Mouse (Mus musculus) heart, adult 9 months (tissue): ENCODE data around the gene Myt1l.

Experiments
- DNase-seq, 2 experiments: peaks; one replicate each; pipeline ENCODE4 v3.0.0; 2022; ENCODE audit warnings: low spot score in 2 of 2

Myt1l gene

DNA sequence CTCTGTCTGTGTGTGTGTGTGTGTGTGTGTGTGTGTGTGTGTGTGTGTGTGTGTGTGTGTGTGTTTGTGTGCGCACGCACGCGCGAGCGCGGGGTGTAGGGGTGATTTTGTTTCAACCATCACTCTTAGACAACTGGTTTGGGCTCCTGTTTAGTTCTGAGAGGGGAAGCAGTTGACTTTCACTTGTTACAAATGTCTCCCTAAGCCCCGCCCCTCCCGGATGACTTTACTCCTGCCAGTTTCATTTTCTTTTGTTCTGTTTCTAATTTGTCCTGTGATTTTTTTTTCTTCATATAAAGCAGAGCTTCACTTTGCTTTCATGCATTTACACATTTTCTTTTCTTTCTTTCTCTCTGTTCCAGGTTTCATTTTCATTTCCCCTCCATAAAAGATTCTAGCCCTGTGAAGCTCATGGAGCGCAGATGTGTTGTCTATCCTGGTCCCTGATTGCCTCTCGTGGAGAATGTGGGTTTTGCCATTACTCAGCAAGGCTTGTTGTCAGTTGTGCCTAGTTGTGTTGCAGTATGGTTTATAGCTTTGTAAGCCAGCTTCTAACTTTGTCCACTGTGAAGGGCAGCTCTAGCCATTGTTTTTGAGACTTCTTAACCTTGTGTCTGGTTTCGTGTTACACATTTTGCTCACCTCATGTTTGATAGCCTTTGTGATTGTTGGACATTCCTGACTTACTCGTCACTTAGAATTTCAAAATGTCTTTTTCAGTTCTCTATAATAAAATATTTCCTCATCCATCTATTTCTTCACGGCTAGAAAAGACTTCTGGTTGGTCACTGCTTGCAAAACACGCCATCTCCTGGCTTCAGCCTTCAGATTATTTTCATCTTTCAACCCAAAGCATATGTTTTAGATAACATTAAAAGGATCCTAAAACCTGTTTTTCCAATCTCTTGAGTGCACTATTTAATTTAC is 184.9 kb downstream of the Myt1l start:
- DNase-seq, result no peak

- DNase-seq, result no peak
These were observed 195.6 kb downstream of the Myt1l start for GRCm38 (mm10) chr12:29723722-29724338.

- DNase-seq, result no peak
These were observed 200.1 kb downstream of the Myt1l start for GRCm38 (mm10) chr12:29728294-29728693.

DNA sequence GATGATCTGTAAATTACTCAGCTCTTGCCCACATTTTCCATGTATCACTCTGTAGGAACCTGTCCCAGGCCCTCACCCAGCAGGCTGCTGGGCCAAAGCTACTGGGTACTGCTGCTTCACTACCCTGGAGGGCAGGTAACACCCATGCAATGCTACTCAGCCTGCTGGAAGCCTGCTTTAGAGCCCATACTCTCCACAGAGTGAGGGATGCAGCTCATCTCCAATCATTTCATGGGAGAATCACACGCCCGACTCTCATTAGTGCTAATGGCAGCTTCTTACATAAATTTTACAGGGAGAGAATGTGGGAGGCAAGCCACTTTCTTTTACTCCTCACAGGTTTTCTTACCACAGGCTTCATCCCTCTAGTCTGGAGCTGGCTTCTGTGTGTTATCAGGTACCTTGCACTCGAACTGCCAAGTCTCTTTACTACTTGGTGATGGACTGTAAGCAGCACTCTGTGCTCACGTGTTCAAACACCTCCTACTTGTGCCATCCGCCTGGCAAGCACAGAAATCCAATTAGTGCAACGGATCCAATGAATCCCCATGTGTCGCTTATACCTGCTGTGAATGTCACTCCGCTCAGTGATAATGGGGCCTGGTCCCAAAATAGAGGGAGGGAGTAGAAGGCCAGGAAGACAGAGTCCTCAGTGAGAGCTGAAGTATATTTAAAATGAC is 212.3 kb downstream of the Myt1l start:
- DNase-seq, result no peak

DNA sequence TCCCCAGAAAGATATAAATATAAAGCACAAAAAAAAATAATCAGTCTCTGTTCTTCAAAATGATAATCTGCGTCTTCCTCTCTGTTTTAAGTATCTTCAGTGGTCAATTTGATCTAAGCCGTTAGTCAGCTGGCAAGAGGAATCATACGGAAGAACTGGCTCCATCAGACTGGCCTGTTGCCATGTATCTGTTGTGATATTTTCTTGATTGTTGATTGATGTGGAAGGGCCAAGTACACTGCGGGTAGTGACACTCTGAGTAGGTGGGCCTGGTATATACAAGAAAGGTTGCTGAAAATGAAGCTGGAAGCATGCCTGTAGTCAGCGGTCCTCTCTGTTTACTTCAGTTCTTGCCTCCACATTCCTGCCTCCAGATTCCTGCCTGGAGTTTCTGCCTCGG is 213.0 kb downstream of the Myt1l start:
- DNase-seq, result no peak

DNA sequence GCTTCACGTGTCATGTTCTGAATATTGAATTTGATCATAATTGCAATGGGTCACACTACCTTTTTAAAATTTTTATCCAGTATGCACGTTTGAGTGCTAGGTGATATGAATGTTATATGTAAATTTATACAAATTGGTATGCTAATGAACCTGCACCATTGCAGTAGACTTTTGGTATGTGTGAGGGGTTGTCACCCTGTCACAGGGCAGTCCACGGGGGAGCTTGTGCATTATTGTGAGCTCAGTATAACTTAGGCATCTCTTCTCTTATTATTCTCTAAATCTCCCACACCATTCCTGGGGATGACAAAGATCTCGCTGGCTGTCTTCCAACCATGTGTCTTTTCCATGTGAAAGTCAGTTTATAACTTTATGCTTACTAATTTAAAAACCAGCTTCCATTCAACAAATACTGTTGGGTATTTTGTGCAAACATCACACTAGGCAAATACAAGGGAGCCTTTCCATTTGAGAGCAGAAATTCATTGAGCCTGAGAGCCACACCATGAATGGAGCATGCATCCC is 222.5 kb downstream of the Myt1l start:
- no peak for DNase-seq

GRCm38 (mm10) chr12:29755086-29755871 is 227.1 kb downstream of the Myt1l start:
- DNase-seq, result no peak

GRCm38 (mm10) chr12:29755872-29756265 is 227.7 kb downstream of the Myt1l start:
- DNase-seq, result no peak

- no peak for DNase-seq
These were observed 232.4 kb downstream of the Myt1l start for GRCm38 (mm10) chr12:29760611-29761010.

- DNase-seq, result no peak
These were observed 238.0 kb downstream of the Myt1l start for GRCm38 (mm10) chr12:29766158-29766557.

- no peak for DNase-seq
These were observed 243.6 kb downstream of the Myt1l start for GRCm38 (mm10) chr12:29771791-29772190.

DNA sequence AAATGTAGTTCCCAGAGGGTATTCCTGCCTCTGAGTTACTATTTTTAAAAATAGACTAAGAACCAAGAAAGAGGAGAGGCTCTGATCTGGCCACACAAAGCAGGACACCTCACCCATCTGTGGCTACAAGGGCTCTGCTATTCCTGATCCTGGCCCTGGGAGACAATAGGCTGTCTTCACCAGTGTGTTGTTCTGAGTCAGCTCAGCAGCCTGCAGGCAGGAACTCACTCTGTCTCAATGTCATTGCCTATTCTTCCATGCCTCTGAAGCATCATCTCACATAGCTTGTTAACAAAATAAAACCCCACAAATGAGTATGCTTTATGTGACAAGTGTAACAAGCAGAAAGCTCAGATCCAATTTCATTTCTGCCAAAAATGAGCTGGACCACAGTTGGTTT is 244.2 kb downstream of the Myt1l start:
- no peak for DNase-seq

DNA sequence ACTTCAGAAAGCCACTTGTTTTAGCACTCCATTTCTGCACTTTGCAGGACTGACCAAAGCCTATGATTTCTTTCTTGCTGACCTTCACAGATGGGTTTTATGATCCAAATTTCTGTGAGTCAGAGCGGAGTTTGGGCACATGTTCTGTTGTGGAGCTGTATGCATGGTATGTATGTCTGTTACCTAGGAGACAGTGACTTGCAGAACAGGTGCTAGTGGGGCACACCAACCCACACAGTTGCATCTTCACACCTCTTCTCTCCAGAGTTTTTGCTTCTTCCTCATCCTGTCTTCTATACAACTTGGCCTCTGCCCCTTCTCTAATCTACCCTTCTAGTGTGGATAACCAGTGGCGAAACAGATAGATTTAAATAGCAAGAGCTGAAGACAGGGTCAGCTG is 250.7 kb downstream of the Myt1l start:
- DNase-seq, result no peak

- peak in 1 of 2 experiments; percentile 8 for DNase-seq
These were observed 261.3 kb downstream of the Myt1l start for GRCm38 (mm10) chr12:29789319-29790050.

GRCm38 (mm10) chr12:29790051-29790386 is 261.8 kb downstream of the Myt1l start:
- DNase-seq, result no peak

GRCm38 (mm10) chr12:29792998-29793397 is 264.8 kb downstream of the Myt1l start:
- no peak for DNase-seq

GRCm38 (mm10) chr12:29795107-29795673 is 267.0 kb downstream of the Myt1l start:
- DNase-seq, result no peak

DNA sequence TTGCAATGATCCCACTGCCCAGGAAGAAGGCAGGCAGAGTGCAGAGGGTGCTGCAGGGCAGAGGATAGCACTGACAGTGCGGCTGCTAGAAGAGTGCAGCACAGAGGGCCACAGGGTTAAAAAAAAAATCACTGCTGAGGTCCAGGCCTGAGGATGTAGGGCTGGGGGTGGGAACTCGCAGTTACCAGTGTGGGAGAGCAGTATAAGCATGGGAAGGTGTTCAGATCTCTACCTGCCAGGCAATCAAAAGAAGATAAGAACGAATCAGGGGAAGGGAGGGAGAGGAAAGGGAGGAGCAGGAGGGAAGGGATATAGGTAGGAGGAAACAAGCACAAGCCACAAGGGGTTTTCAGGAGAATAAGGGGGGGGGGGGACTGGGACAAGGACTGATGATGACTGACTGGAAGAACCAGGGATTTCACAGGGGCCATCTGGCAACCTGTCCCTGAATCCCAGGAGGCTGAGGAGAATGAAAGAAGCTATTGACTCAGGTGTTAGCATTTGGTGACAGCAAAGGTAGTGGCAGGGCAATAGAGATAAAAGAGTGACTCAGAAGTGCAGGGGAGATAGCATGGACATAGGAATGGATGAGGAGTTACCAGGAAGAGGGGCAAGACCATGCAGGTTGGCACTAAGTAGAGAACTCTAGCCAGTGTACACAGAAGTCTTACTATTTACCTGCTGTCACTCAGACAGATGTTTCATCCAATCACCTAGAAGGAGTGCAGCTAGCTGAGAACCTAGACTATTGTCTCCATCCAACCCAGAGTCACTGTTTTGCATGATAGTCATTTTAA is 270.6 kb downstream of the Myt1l start:
- no peak for DNase-seq

DNA sequence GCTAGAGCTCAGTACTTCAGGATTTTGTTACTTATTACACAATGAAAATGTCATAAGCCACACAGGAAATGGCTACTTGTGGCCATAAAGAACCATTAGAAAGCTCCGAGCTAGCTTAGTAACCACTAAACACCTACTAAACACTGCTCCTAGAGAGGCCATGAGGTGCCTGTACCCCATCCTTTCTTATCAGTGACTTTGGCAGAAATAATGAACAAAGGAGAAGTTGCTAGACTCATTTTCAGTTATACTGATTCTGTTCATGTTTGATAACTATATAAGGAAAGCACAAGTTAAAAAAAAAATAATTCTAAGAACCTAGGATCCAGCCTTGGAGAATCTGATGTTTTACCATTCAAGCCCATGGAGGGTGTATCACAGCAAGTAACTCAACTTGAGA is 278.2 kb downstream of the Myt1l start:
- no peak for DNase-seq
